Mouse (Mus musculus) kidney, embryonic 14.5 days (tissue): Measurements from ENCODE around the gene Bpi. TPM values are rescaled to one million over a fixed set of nuclear protein-coding genes. Genes with fewer than 3 reads are reported as not detected.

Experiments
- ATAC-seq: fragments of 200-750 bp; cut with Nextera tagmentation; 2 replicates; pipeline ENCODE4 v1.8.0; 2017; ENCODE audit warnings: moderate number of reproducible peaks, mild to moderate bottlenecking, moderate TSS enrichment, moderate library complexity; ENCODE audit not compliant: low FRiP score, low TSS enrichment
- H3K27ac ChIP-seq: fragments of 300-500 bp; sonication (generic); 2 replicates; pipeline ENCODE4 v1.5.1; 2014; ENCODE audit warnings: low read depth, mild to moderate bottlenecking, low read length, moderate library complexity, mixed read lengths
- H3K27me3 ChIP-seq: fragments of 300-500 bp; sonication (generic); 2 replicates; pipeline ENCODE4 v1.6.1; 2014; ENCODE audit warnings: mild to moderate bottlenecking, low read length; ENCODE audit not compliant: control insufficient read depth, insufficient read depth
- H3K36me3 ChIP-seq: fragments of 300-500 bp; sonication (generic); 2 replicates; pipeline ENCODE4 v1.6.1; 2014; ENCODE audit warnings: low read length, mixed read lengths; ENCODE audit not compliant: control insufficient read depth, insufficient read depth
- H3K4me1 ChIP-seq: fragments of 300-500 bp; sonication (generic); 2 replicates; pipeline ENCODE4 v1.6.1; 2014; ENCODE audit warnings: low read length, mixed read lengths; ENCODE audit not compliant: control insufficient read depth, insufficient read depth
- H3K4me2 ChIP-seq: fragments of 300-500 bp; sonication (generic); replicated peaks from 2 replicates; pipeline ENCODE4 v1.6.1; 2014; ENCODE audit warnings: low read depth, mild to moderate bottlenecking, low read length
- H3K4me3 ChIP-seq: fragments of 300-500 bp; sonication (generic); 2 replicates; pipeline ENCODE4 v1.5.1; 2014; ENCODE audit warnings: mild to moderate bottlenecking, low read length
- H3K9ac ChIP-seq: fragments of 300-500 bp; sonication (generic); 2 replicates; pipeline ENCODE4 v1.6.1; 2014; ENCODE audit warnings: low read depth, mild to moderate bottlenecking, low read length, moderate library complexity
- H3K9me3 ChIP-seq: fragments of 300-500 bp; sonication (generic); 2 replicates; pipeline ENCODE4 v1.6.1; 2016; ENCODE audit warnings: low read length; ENCODE audit not compliant: control insufficient read depth
- WGBS: fragments of 180-500 bp; shearing (Covaris S2); extraction: QIAGEN DNeasy Blood & Tissue Kit; methylation state at CpG from one replicate; pipeline ENCODE4 v1.1.7; 2014; 5-methylcytosine and 5-hydroxymethylcytosine counted together
- polyA plus RNA-seq: library from polyadenylated mRNA; unstranded; fragments of >200 nt; fragmentation: Nextera tagmentation; extraction: Ambion mirVana; gene quantifications from 2 replicates; pipeline ENCODE4 v1.2.1, GENCODE M21; 2014

Bpi gene
- polyA plus RNA-seq, 1 experiment from 2014 or later, result 0.19 TPM

- H3K4me2 ChIP-seq, result no peak overlapping the region
- H3K27me3 ChIP-seq, result no peaks in the 10 kb centered on the region
- H3K27ac ChIP-seq, result no peak overlapping the region
- no peak overlapping the region for H3K4me3 ChIP-seq
- no peak for ATAC-seq
- H3K4me1 ChIP-seq, result peaks cover 4% of the 10 kb centered on the region; the same call in 1 of the 2 replicates
- WGBS, result 84% methylated on average over 9 of the region's 9 CpGs
- H3K9me3 ChIP-seq, result no peaks in the 10 kb centered on the region
- H3K9ac ChIP-seq, result no peak overlapping the region
- H3K36me3 ChIP-seq, result no peaks in the 10 kb centered on the region
Observed at GRCm38 (mm10) chr2:158221446-158222084, 36.3 kb upstream of the Bpi start.

- Histone ChIP-seq H3K9ac (no peak overlapping the region), H3K4me1 (peaks cover 4% of the 10 kb centered on the region; the same call in 1 of the 2 replicates), H3K27ac (no peak overlapping the region), H3K4me2 (no peak overlapping the region), H3K27me3 (no peaks in the 10 kb centered on the region), H3K4me3 (no peak overlapping the region), H3K36me3 (no peaks in the 10 kb centered on the region), H3K9me3 (no peaks in the 10 kb centered on the region)
- WGBS, result 34% methylated on average over 4 of the region's 4 CpGs
- ATAC-seq, result 0 out of 2 replicates have a peak, but pooled peaks have one; percentile 22
Observed at GRCm38 (mm10) chr2:158222664-158223063, 35.2 kb upstream of the Bpi start.

- H3K9me3 ChIP-seq, result no peaks in the 10 kb centered on the region
- 73% methylated on average over 3 of the region's 3 CpGs for WGBS
- H3K4me3 ChIP-seq, result no peak overlapping the region
- H3K27me3 ChIP-seq, result no peaks in the 10 kb centered on the region
- H3K9ac ChIP-seq, result no peak overlapping the region
- H3K27ac ChIP-seq, result no peak overlapping the region
- no peaks in the 10 kb centered on the region for H3K36me3 ChIP-seq
- no peak for ATAC-seq
- H3K4me2 ChIP-seq, result no peak overlapping the region
- H3K4me1 ChIP-seq, result peaks cover 4% of the 10 kb centered on the region; the same call in 1 of the 2 replicates
Observed at GRCm38 (mm10) chr2:158223497-158223896, 34.4 kb upstream of the Bpi start.

GRCm38 (mm10) chr2:158225301-158225700 lies 32.6 kb upstream of the Bpi start:
- Histone ChIP-seq H3K27ac (no peak overlapping the region), H3K9me3 (no peaks in the 10 kb centered on the region), H3K4me2 (no peak overlapping the region), H3K27me3 (no peaks in the 10 kb centered on the region), H3K9ac (no peak overlapping the region), H3K4me3 (no peak overlapping the region), H3K4me1 (peaks cover 13% of the 10 kb centered on the region; the same call in 1 of the 2 replicates), H3K36me3 (no peaks in the 10 kb centered on the region)
- WGBS, result 61% methylated on average over 5 of the region's 5 CpGs
- ATAC-seq, result no peak

- Histone ChIP-seq H3K27ac (peak within 1 kb of the TSS; percentile 56; the same call in 1 of the 2 replicates), H3K27me3 (no peaks in the 10 kb centered on the region), H3K4me3 (peak within 1 kb of the TSS; percentile 45), H3K9me3 (no peaks in the 10 kb centered on the region), H3K4me2 (peak within 1 kb of the TSS; percentile 91), H3K36me3 (no peaks in the 10 kb centered on the region), H3K4me1 (0 out of 2 replicates have a peak, but pooled peaks cover 14% of the 10 kb centered on the region), H3K9ac (peak within 1 kb of the TSS; percentile 59)
- ATAC-seq, result peak; percentile 73
- WGBS, result under 1% methylated on average over 43 of the region's 55 CpGs
Observed at GRCm38 (mm10) chr2:158228670-158229502, 29.0 kb upstream of the Bpi start, which contains the start of gene D630003M21Rik. Gene D630003M21Rik, minus strand, starts transcription at chr2:158229222.

- Histone ChIP-seq H3K4me3 (peak overlapping the region; percentile 45), H3K9ac (peak overlapping the region; percentile 59), H3K4me2 (peak overlapping the region; percentile 91), H3K9me3 (no peaks in the 10 kb centered on the region), H3K27ac (0 out of 2 replicates have a peak overlapping the region, but pooled peaks have one; percentile 56), H3K27me3 (no peaks in the 10 kb centered on the region), H3K4me1 (0 out of 2 replicates have a peak, but pooled peaks cover 14% of the 10 kb centered on the region), H3K36me3 (no peaks in the 10 kb centered on the region)
- no peak; the same call in 1 of the 2 replicates for ATAC-seq
- WGBS, result 31% methylated on average over 7 of the region's 7 CpGs
Observed at GRCm38 (mm10) chr2:158229503-158229892, 28.4 kb upstream of the Bpi start.

GRCm38 (mm10) chr2:158230617-158231016 lies 27.3 kb upstream of the Bpi start:
- no peak overlapping the region for H3K4me3 ChIP-seq
- peak overlapping the region; percentile 17; the same call in 1 of the 2 replicates for H3K27ac ChIP-seq
- no peak overlapping the region for H3K4me2 ChIP-seq
- H3K9me3 ChIP-seq, result no peaks in the 10 kb centered on the region
- H3K4me1 ChIP-seq, result 0 out of 2 replicates have a peak, but pooled peaks cover 14% of the 10 kb centered on the region
- no peaks in the 10 kb centered on the region for H3K36me3 ChIP-seq
- ATAC-seq, result no peak
- no peaks in the 10 kb centered on the region for H3K27me3 ChIP-seq
- H3K9ac ChIP-seq, result no peak overlapping the region
- 49% methylated on average over 6 of the region's 6 CpGs for WGBS

- Histone ChIP-seq H3K4me2 (no peak overlapping the region), H3K27ac (peak overlapping the region; percentile 17; the same call in 1 of the 2 replicates), H3K9me3 (no peaks in the 10 kb centered on the region), H3K9ac (no peak overlapping the region), H3K4me3 (no peak overlapping the region), H3K4me1 (0 out of 2 replicates have a peak, but pooled peaks cover 14% of the 10 kb centered on the region), H3K36me3 (no peaks in the 10 kb centered on the region), H3K27me3 (no peaks in the 10 kb centered on the region)
- WGBS, result 64% methylated on average over 5 of the region's 5 CpGs
- ATAC-seq, result no peak
Observed at GRCm38 (mm10) chr2:158231071-158231470, 26.8 kb upstream of the Bpi start.
